Mouse (Mus musculus): ENCODE data around the gene Itih4. TPM values are rescaled to one million over a fixed set of nuclear protein-coding genes. Genes with fewer than 3 reads are reported as not detected.

The Itih4 gene
- polyA plus RNA-seq, 1 experiment from 2014 or later, result not detected

DNA sequence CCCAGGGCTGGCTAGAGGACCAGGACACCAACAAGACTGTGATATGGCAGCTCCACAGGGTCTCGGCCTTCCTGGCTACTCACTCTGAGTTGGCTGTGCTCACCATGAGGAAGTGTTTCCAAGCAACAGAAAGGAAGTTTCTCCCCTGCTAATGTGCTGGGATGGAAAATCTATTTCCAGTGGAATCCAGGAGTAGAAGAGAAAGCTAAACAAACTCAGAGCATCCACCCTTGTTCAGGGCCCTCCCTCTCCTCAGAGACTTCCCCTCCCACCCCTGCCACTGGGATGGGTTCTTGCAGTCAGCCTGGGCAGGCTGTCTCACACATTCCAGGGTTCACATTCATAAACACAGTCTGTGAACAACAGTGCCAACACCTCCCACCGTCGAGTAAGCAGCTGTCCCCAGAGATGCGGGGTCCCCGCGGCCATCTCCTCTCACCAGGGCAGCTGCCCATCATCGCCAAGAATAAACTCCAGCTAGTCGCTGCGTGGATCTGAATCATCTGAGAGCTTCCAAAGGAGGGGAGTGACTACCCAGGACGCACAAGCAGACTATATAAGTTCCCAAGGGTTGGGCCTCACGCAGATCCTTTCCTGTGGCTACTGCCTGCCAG is 7.2 kb upstream of the Itih4 start, which contains the start of gene Mustn1:
Gene Mustn1 (plus strand): TSS at position 243 of the 614 bp plus-strand sequence.
- Histone ChIP-seq H3K9me3 (ENCODE audit: low read depth, low read length) (no peaks in the 10 kb centered on the region), H3K4me3 (ENCODE audit: low read depth, low read length) (no peak within 1 kb of the TSS), H3K4me1 (ENCODE audit: insufficient read depth) (peaks cover 6% of the 10 kb centered on the region; the same call in 1 of the 2 replicates), H3K27ac (ENCODE audit: low read depth) (peak within 1 kb of the TSS; percentile 73), H3K27me3 (ENCODE audit: insufficient read depth, low read length) (no peaks in the 10 kb centered on the region), H3K36me3 (ENCODE audit: insufficient read depth) (peaks cover 21% of the 10 kb centered on the region; the same call in 1 of the 2 replicates), H3K4me2 (no peak within 1 kb of the TSS), H3K9ac (no peak within 1 kb of the TSS)
- ATAC-seq (ENCODE audit: insufficient read depth) (peak; percentile 66), DNase-seq (peak; percentile 73)
- WGBS, result 34% methylated on average over 11 of the region's 11 CpGs
- no peak for TF ChIP-seq CTCF (IDR thresholded peaks at IDR 0.05; ENCODE audit: low read depth)

DNA sequence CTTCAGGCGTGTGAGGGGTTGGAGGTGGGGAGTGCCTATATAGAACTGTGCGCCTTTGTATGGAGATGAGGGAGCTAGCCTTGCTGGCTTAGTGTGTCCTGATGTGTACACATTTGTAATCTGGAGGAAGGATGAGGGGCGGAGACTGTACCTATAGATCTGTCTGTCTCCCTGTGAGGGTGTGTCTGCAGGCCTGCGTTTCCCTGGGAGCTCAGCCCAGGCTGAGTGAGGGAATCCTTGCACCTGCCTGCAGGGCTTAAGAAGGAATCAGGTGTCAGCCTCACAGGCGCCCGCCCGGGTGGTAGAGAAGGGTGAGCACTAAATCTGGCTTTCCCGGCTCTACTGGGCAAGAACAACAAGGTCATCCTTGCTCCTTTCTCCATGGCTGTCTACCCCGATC is 6.5 kb upstream of the Itih4 start:
- H3K27me3 ChIP-seq (ENCODE audit: insufficient read depth, low read length), result no peaks in the 10 kb centered on the region

DNA sequence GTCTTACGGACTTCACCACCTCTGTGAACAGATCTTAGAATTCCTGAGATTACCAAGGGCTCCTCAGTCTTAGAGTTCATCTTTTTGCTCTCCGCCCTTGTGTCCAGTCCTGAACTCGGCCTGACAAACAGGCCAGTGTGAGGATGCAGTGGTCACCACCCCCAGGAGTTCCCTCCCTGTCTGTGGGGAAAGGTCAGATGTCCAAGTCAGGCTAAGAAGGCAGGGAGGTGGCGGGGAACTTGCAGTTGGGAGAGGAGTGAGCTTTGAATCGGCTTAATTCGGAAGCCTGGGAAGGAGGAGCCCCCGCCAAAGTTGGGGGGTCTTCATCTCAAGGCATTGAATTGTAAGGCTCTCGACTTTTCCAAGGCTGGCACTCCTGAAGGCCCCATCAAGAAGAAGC is 6.0 kb upstream of the Itih4 start:
- H3K4me1 ChIP-seq (ENCODE audit: insufficient read depth), result 0 out of 2 replicates have a peak, but pooled peaks cover 5% of the 10 kb centered on the region
- H3K36me3 ChIP-seq (ENCODE audit: insufficient read depth), result 0 out of 2 replicates have a peak, but pooled peaks cover 11% of the 10 kb centered on the region
- H3K4me2 ChIP-seq, result no peak overlapping the region
- TF ChIP-seq CTCF (IDR thresholded peaks at IDR 0.05; ENCODE audit: low read depth), result no peak
- H3K9ac ChIP-seq, result no peak overlapping the region
- no peaks in the 10 kb centered on the region for H3K27me3 ChIP-seq (ENCODE audit: insufficient read depth, low read length)
- no peak for ATAC-seq (ENCODE audit: insufficient read depth)
- no peak overlapping the region for H3K4me3 ChIP-seq (ENCODE audit: low read depth, low read length)
- H3K27ac ChIP-seq (ENCODE audit: low read depth), result no peak overlapping the region
- DNase-seq, result no peak
- WGBS, result 71% methylated on average over 8 of the region's 8 CpGs
- no peaks in the 10 kb centered on the region for H3K9me3 ChIP-seq (ENCODE audit: low read depth, low read length)

More for the DNA sequence above, 6.5 kb upstream of the Itih4 start:
- Histone ChIP-seq H3K4me2 (no peak overlapping the region), H3K4me3 (ENCODE audit: low read depth, low read length) (no peak overlapping the region), H3K9ac (no peak overlapping the region), H3K27ac (ENCODE audit: low read depth) (peak overlapping the region; percentile 73; the same call in 1 of the 2 replicates), H3K9me3 (ENCODE audit: low read depth, low read length) (no peaks in the 10 kb centered on the region), H3K4me1 (ENCODE audit: insufficient read depth) (0 out of 2 replicates have a peak, but pooled peaks cover 5% of the 10 kb centered on the region), H3K36me3 (ENCODE audit: insufficient read depth) (0 out of 2 replicates have a peak, but pooled peaks cover 14% of the 10 kb centered on the region)
- 52% methylated on average over 9 of the region's 9 CpGs for WGBS
- DNase-seq (no peak), ATAC-seq (ENCODE audit: insufficient read depth) (0 out of 2 replicates have a peak, but pooled peaks have one; percentile 26)
- no peak for TF ChIP-seq CTCF (IDR thresholded peaks at IDR 0.05; ENCODE audit: low read depth)

DNA sequence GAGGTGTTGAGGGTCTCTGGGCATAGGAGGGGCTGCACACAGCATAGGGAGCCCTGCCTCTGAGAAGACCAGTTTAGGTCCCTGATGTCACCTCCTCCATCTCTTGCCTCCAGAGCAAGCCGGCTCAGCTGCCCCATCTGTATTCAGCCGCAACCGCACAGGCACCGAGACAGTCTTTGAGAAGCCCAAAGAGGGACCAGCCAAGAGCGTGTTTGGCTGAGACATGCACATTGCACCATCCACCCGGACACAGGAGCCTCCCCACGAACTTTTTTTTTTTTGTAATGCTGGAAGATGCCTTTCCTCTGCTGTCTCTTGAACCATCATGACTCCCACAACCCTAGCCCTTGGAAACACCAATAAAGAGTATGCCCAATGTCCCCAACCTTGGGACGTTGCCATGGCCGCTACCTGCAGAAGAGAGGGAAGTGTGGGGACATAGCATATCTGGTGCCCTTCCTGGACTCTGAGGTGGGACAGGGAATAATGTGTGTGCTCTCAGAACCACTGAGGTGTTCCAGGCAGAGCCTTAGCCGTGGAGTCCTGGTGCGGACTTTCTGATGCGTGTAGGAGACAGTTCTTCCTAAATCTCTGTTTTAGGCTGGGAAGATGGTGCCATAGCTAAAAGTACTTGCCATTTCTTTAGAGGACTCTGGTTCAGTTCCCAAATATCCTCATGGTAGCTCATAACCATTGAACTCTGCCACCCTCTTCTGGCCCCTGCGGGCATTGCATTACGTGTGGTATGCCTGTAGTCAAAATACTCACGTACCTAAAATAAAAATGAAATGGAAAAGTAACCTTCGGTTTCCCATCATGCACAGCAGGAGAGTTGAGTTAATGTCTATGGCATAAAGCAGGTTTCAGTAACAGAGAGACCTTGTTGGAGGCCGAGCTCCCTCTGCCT is 5.2 kb upstream of the Itih4 start:
- no peak overlapping the region for H3K9ac ChIP-seq
- DNase-seq, result peak; percentile 85

GRCm38 (mm10) chr14:30881718-30882108 is 4.6 kb upstream of the Itih4 start:
- H3K36me3 ChIP-seq (ENCODE audit: insufficient read depth), result no peaks in the 10 kb centered on the region
- H3K4me1 ChIP-seq (ENCODE audit: insufficient read depth), result 0 out of 2 replicates have a peak, but pooled peaks cover 5% of the 10 kb centered on the region
- no peaks in the 10 kb centered on the region for H3K9me3 ChIP-seq (ENCODE audit: low read depth, low read length)
- H3K9ac ChIP-seq, result no peak overlapping the region
- DNase-seq (no peak), ATAC-seq (ENCODE audit: insufficient read depth) (no peak)
- H3K4me2 ChIP-seq, result no peak overlapping the region
- H3K27me3 ChIP-seq (ENCODE audit: insufficient read depth, low read length), result no peaks in the 10 kb centered on the region
- no peak overlapping the region for H3K27ac ChIP-seq (ENCODE audit: low read depth)
- WGBS, result 92% methylated on average over 3 of the region's 3 CpGs
- no peak for TF ChIP-seq CTCF (IDR thresholded peaks at IDR 0.05; ENCODE audit: low read depth)
- no peak overlapping the region for H3K4me3 ChIP-seq (ENCODE audit: low read depth, low read length)

More for the DNA sequence above, 5.2 kb upstream of the Itih4 start:
- H3K4me3 ChIP-seq (ENCODE audit: low read depth, low read length), result no peak overlapping the region
- H3K36me3 ChIP-seq (ENCODE audit: insufficient read depth), result 0 out of 2 replicates have a peak, but pooled peaks cover 4% of the 10 kb centered on the region
- WGBS, result 79% methylated on average over 17 of the region's 17 CpGs
- H3K4me2 ChIP-seq, result no peak overlapping the region
- ATAC-seq (ENCODE audit: insufficient read depth), result no peak
- no peak overlapping the region for H3K27ac ChIP-seq (ENCODE audit: low read depth)
- H3K9me3 ChIP-seq (ENCODE audit: low read depth, low read length), result no peaks in the 10 kb centered on the region
- no peaks in the 10 kb centered on the region for H3K27me3 ChIP-seq (ENCODE audit: insufficient read depth, low read length)
- peak; percentile 74 for TF ChIP-seq CTCF (IDR thresholded peaks at IDR 0.05; ENCODE audit: low read depth)
- 0 out of 2 replicates have a peak, but pooled peaks cover 5% of the 10 kb centered on the region for H3K4me1 ChIP-seq (ENCODE audit: insufficient read depth)

DNA sequence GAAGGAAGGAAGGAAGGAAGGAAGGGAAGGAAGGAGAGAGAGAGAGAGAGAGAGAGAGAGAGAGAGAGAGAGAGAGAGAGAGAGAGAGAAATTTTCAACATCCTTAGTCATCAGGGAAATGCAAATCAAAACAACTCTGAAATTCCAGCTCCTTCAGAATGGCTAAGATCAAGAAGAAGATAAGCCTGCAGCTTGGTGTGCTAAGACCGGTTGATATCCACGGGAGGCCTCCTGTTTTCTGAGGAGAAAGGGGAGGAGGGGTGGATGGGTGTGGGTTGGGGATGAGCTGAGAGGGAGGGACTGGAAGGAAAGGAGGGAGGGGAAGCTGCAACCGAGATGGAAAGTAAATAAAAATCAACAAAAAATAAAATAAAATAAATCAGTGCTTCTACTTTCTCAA is 978 bp upstream of the Itih4 start:
- Histone ChIP-seq H3K36me3 (ENCODE audit: insufficient read depth) (no peaks in the 10 kb centered on the region), H3K4me1 (ENCODE audit: insufficient read depth) (peaks cover 8% of the 10 kb centered on the region; the same call in 1 of the 2 replicates), H3K4me3 (ENCODE audit: low read depth, low read length) (no peak overlapping the region), H3K9ac (no peak overlapping the region), H3K27ac (ENCODE audit: low read depth) (no peak overlapping the region), H3K9me3 (ENCODE audit: low read depth, low read length) (no peaks in the 10 kb centered on the region), H3K4me2 (no peak overlapping the region), H3K27me3 (ENCODE audit: insufficient read depth, low read length) (no peaks in the 10 kb centered on the region)
- WGBS, result 12% methylated on average over 3 of the region's 3 CpGs
- ATAC-seq (ENCODE audit: insufficient read depth) (no peak), DNase-seq (no peak)
- no peak for TF ChIP-seq CTCF (IDR thresholded peaks at IDR 0.05; ENCODE audit: low read depth)

Data from lung, embryonic 14.5 days (tissue).